Mouse (Mus musculus): ENCODE measurements around the gene Zfp989. TPM values are rescaled to one million over a fixed set of nuclear protein-coding genes. Genes with fewer than 3 reads are reported as not detected.

The Zfp989 gene
- not detected in 2 replicates for polyA plus RNA-seq (2012; rRNA removed)

GRCm38 (mm10) chr4:146971757-146972156 is at the start of gene Zfp989:
Gene Zfp989, plus strand, starts transcription at chr4:146971976.

GRCm38 (mm10) chr4:147021550-147021949 is 49.8 kb downstream of the Zfp989 start, which contains the start of gene Rex2:
Gene Rex2, plus strand, starts transcription at chr4:147021850.

Other genes starting within 250 kb of the Zfp989 start
- gene Gm21411, start 62.4 kb upstream of the Zfp989 start, polyA plus RNA-seq (2012; rRNA removed) = not detected in 2 replicates
- not detected in 2 replicates for gene Rex2, start 49.9 kb downstream of the Zfp989 start, polyA plus RNA-seq (2012; rRNA removed)
- gene Zfp991, start 160.1 kb downstream of the Zfp989 start, polyA plus RNA-seq (2012; rRNA removed) = 0.05 TPM in 1 of 2 replicates, not detected in the other